Mouse (Mus musculus) liver, postnatal 0 days (tissue): Measurements from ENCODE around the gene Exoc7.

Source experiments
- CTCF ChIP-seq: sonication (generic); IDR thresholded peaks from 2 replicates; pipeline ENCODE4 v1.5.1; 2016; ENCODE audit warnings: antibody characterized with exemption, low read depth
- EP300 ChIP-seq: IDR thresholded peaks from 2 replicates; pipeline ENCODE4 v1.6.1; 2016; ENCODE audit warnings: antibody characterized with exemption, low read depth, mild to moderate bottlenecking

DNA sequence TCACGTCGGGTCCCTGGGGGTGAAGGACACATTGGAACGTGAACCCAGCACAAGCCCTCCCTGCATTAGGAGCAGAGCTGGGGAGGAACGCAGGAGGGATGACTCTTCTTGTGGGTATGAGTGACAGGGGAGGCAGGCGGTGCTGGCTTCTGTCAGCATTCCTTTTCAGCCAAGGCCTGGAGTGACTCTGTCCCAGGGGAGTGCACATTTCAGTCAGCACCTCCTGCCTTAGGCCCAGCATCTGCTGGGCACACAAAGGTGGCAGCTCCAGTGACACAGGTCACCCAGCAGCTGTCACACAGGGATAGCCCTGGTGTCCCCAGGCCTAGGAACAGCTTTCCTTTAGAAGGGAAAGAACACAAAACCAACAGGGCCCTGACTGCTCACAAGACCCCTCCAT is 40.9 kb upstream of the Exoc7 start:
- TF ChIP-seq CTCF (no peak), EP300 (no peak)
